Mouse (Mus musculus): ENCODE measurements around the gene Clcn7. TPM values are rescaled to one million over a fixed set of nuclear protein-coding genes. Genes with fewer than 3 reads are reported as not detected.
A peak's percentile ranks its signal among the peaks of the same experiment; 100 is the strongest.

Clcn7 gene
- 26.0 and 27.8 TPM in 2 replicates for polyA plus RNA-seq (2015; fragmentation: Nextera tagmentation; extraction: Ambion mirVana)

GRCm38 (mm10) chr17:25133275-25133698, at the start of gene Clcn7:
Gene Clcn7 (plus strand): TSS chr17:25133391.
- Histone ChIP-seq H3K4me1 (peaks cover 9% of the 10 kb centered on the region), H3K36me3 (peaks cover 15% of the 10 kb centered on the region; the same call in 1 of the 2 replicates), H3K9ac (peak within 1 kb of the TSS; percentile 90), H3K27ac (peak within 1 kb of the TSS; percentile 51; the same call in 1 of the 2 replicates), H3K9me3 (no peaks in the 10 kb centered on the region), H3K27me3 (no peaks in the 10 kb centered on the region), H3K4me2 (peak within 1 kb of the TSS; percentile 80), H3K4me3 (peak within 1 kb of the TSS; percentile 95)
- under 1% methylated on average over 40 of the region's 40 CpGs for WGBS
- ATAC-seq (ENCODE audit: insufficient number of reproducible peaks, insufficient read depth, low FRiP score, low TSS enrichment, low read depth) = peak; percentile 90; the same call in 1 of the 2 replicates

DNA sequence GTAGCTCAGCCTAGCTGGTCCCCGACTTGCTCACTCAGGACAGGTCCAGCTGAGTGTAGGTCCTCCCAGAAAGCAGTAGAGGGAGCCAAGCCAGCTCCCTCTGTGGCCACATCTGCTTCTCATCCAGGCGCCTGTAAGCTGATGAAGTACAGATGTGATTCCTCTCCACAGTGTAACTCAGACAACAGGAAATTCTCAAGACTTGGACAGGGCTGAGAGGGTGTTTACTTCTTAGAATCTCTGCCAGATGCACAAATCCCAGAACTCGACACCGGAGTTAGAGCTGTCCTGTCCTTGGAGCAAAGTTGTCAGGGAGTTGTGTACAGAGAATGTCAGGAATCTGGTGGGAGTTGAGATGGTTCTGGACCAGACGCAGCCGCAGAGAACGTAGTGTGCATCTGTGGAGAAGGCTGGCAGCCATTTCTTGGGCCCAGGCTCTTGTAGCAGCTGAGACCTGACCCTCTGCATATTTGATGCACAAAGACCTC, 49.7 kb upstream of the Clcn7 start, which contains the start of gene Tmem204:
Tmem204 (minus strand) TSS at position 148 of the 488 bp plus-strand sequence.
- Histone ChIP-seq H3K27ac (peak within 1 kb of the TSS; percentile 98), H3K4me1 (peaks cover 70% of the 10 kb centered on the region), H3K4me3 (no peak within 1 kb of the TSS), H3K36me3 (peaks cover 11% of the 10 kb centered on the region), H3K4me2 (peak within 1 kb of the TSS; percentile 25), H3K9me3 (no peaks in the 10 kb centered on the region), H3K27me3 (no peaks in the 10 kb centered on the region), H3K9ac (peak within 1 kb of the TSS; percentile 8; the same call in 1 of the 2 replicates)
- 15% methylated on average over 7 of the region's 7 CpGs for WGBS
- ATAC-seq (ENCODE audit: insufficient number of reproducible peaks, insufficient read depth, low FRiP score, low TSS enrichment, low read depth) = peak; percentile 74

DNA sequence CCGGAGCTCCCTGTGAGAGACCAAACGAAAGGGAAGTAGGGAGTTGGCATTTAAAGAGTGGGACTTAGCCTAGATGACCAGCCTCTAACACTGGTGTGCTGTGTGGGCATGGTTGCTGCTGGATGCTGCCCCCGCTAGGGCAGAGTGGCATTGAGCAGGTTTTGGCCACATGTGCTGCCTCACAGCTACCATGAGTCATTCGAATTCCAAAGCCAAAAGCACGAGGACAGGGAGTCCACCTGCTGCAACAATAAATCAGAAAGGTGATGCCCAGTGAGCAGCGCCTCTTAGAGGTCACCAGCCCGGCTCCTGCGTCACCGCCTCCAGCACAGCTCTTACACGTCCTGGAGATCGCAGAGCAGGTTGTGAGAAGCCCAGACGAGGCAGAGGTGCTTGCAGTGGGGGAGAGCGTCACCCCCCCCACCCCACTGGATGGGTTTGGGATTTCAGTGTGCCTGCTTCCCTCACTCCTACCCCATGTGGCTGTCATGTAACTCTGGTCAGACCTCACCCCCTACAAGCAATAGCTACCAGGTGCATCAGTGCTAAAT, 48.3 kb upstream of the Clcn7 start:
- ATAC-seq (ENCODE audit: insufficient number of reproducible peaks, insufficient read depth, low FRiP score, low TSS enrichment, low read depth) = no peak
- peak overlapping the region; percentile 98 for H3K27ac ChIP-seq
- H3K4me3 ChIP-seq = no peak overlapping the region
- H3K9ac ChIP-seq = no peak overlapping the region
- peaks cover 62% of the 10 kb centered on the region for H3K4me1 ChIP-seq
- H3K36me3 ChIP-seq = peaks cover 23% of the 10 kb centered on the region
- no peaks in the 10 kb centered on the region for H3K9me3 ChIP-seq
- no peaks in the 10 kb centered on the region for H3K27me3 ChIP-seq
- 70% methylated on average over 13 of the region's 13 CpGs for WGBS
- no peak overlapping the region for H3K4me2 ChIP-seq

DNA sequence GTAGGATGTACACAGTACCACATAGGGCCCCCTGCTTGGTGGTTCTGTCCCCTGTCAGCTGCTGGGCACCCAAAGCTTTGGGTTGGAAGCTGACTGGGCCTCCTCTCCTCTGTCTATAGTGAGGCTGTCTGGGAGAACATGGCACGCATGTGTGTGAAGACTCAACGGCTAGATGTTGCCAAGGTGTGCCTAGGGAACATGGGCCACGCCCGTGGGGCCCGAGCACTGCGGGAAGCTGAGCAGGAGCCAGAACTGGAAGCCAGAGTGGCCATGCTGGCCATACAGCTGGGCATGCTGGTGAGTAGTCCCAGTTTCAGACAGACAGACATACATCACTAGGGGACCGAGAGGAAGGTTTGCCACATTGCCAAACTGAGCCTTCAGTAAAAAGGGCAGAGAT, 46.5 kb upstream of the Clcn7 start:
- H3K36me3 ChIP-seq = peaks cover 38% of the 10 kb centered on the region
- H3K4me2 ChIP-seq = no peak overlapping the region
- no peaks in the 10 kb centered on the region for H3K9me3 ChIP-seq
- H3K4me1 ChIP-seq = peaks cover 45% of the 10 kb centered on the region
- no peak overlapping the region for H3K27ac ChIP-seq
- WGBS = 87% methylated on average over 7 of the region's 7 CpGs
- no peak for ATAC-seq (ENCODE audit: insufficient number of reproducible peaks, insufficient read depth, low FRiP score, low TSS enrichment, low read depth)
- H3K9ac ChIP-seq = no peak overlapping the region
- H3K27me3 ChIP-seq = no peaks in the 10 kb centered on the region
- H3K4me3 ChIP-seq = no peak overlapping the region

DNA sequence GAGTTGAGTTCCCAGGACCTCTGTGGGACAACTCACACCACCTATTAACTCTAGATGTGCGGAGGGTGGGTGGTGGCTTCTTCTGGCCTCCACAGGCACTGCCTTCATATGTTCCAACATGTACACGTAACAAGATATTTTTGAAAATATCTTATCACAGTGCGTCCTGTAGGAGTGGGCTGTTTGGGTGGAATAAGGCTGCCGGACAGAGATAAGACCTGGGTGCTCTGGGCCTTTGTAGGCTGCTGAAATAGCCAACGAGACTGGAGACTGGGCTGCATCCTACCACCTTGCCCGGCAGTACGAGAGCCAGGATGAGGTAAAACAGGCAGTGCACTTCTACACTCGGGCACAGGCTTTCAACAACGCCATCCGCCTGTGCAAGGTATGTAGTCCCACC, 44.0 kb upstream of the Clcn7 start:
- Histone ChIP-seq H3K36me3 (peaks cover 60% of the 10 kb centered on the region), H3K27me3 (no peaks in the 10 kb centered on the region), H3K9ac (no peak overlapping the region), H3K27ac (no peak overlapping the region), H3K9me3 (no peaks in the 10 kb centered on the region), H3K4me3 (no peak overlapping the region), H3K4me1 (peaks cover 20% of the 10 kb centered on the region), H3K4me2 (no peak overlapping the region)
- ATAC-seq (ENCODE audit: insufficient number of reproducible peaks, insufficient read depth, low FRiP score, low TSS enrichment, low read depth) = no peak
- WGBS = 92% methylated on average over 10 of the region's 10 CpGs

DNA sequence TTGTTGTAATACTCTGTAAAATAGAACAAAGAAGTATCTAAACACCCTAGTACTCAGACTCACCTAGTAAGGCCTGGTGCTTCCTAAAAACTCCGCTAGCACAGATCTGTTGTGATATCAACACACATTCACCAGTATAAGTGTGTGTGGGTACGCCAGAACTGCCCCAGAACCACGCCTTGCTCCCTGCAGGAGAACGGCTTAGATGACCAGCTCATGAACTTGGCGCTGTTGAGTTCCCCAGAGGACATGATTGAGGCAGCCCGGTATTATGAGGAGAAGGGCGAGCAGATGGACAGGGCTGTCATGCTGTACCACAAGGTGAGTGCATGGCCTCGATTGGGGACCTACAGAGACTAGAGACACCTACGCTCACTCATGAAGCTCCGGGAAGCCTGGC, 42.7 kb upstream of the Clcn7 start:
- ATAC-seq (ENCODE audit: insufficient number of reproducible peaks, insufficient read depth, low FRiP score, low TSS enrichment, low read depth) = no peak
- H3K27me3 ChIP-seq = no peaks in the 10 kb centered on the region
- H3K4me3 ChIP-seq = no peak overlapping the region
- WGBS = 91% methylated on average over 10 of the region's 10 CpGs
- H3K27ac ChIP-seq = no peak overlapping the region
- peaks cover 7% of the 10 kb centered on the region for H3K4me1 ChIP-seq
- no peak overlapping the region for H3K9ac ChIP-seq
- no peaks in the 10 kb centered on the region for H3K9me3 ChIP-seq
- H3K4me2 ChIP-seq = no peak overlapping the region
- peaks cover 73% of the 10 kb centered on the region for H3K36me3 ChIP-seq

DNA sequence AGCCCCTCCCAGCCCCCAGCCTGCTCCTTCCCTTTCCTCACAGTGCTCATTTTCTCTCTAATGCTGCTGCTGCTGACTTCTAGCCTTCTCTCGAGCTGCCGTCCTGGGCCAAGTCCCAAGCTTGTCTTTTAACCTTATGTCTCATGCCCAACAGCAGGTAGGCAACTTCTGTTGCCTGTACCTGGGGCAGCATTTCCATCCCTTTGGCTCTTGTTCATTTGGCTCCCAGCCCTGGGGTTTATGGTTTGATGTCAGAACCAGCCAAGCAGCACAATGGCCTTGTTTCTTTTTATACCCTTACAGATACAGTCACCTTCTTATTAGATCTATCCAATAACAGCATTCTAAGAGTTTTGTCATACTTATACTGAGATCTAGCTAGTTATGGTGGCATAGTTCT, 37.0 kb upstream of the Clcn7 start:
- Histone ChIP-seq H3K4me3 (no peak overlapping the region), H3K4me2 (no peak overlapping the region), H3K4me1 (no peaks in the 10 kb centered on the region), H3K9ac (no peak overlapping the region), H3K27me3 (no peaks in the 10 kb centered on the region), H3K36me3 (peaks cover 86% of the 10 kb centered on the region), H3K9me3 (no peaks in the 10 kb centered on the region), H3K27ac (no peak overlapping the region)
- ATAC-seq (ENCODE audit: insufficient number of reproducible peaks, insufficient read depth, low FRiP score, low TSS enrichment, low read depth) = no peak
- WGBS = 92% methylated on average over 2 of the region's 2 CpGs

- WGBS = 90% methylated on average over 6 of the region's 6 CpGs
- Histone ChIP-seq H3K9me3 (no peaks in the 10 kb centered on the region), H3K4me2 (no peak overlapping the region), H3K4me3 (no peak overlapping the region), H3K27ac (no peak overlapping the region), H3K27me3 (no peaks in the 10 kb centered on the region), H3K4me1 (no peaks in the 10 kb centered on the region), H3K36me3 (peaks cover 87% of the 10 kb centered on the region), H3K9ac (no peak overlapping the region)
- ATAC-seq (ENCODE audit: insufficient number of reproducible peaks, insufficient read depth, low FRiP score, low TSS enrichment, low read depth) = no peak
Measured at GRCm38 (mm10) chr17:25100052-25100451, 33.1 kb upstream of the Clcn7 start.

DNA sequence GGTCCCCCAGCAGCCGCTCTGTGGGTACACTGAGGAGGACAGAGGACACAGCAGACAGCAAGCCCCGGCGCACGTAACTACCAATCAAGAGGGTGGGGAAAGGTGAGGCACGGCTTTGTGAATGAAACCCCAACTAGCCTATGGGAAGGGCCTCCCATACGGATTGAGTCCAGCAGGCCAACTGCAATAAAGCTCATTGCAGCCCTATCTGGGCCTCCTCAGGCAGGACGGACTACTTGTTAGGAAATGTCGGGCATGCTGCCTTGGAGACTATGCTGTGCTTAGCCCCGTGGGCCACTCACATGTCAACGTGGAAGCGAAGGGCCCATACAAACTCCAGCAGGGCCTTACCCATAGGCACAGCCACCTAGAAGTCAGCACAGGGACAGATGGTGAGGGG, 31.9 kb upstream of the Clcn7 start:
- H3K4me1 ChIP-seq = no peaks in the 10 kb centered on the region
- H3K9ac ChIP-seq = no peak overlapping the region
- no peak overlapping the region for H3K27ac ChIP-seq
- no peaks in the 10 kb centered on the region for H3K27me3 ChIP-seq
- H3K4me2 ChIP-seq = no peak overlapping the region
- H3K36me3 ChIP-seq = peaks cover 93% of the 10 kb centered on the region
- no peaks in the 10 kb centered on the region for H3K9me3 ChIP-seq
- ATAC-seq (ENCODE audit: insufficient number of reproducible peaks, insufficient read depth, low FRiP score, low TSS enrichment, low read depth) = no peak
- WGBS = 94% methylated on average over 11 of the region's 11 CpGs
- H3K4me3 ChIP-seq = no peak overlapping the region

DNA sequence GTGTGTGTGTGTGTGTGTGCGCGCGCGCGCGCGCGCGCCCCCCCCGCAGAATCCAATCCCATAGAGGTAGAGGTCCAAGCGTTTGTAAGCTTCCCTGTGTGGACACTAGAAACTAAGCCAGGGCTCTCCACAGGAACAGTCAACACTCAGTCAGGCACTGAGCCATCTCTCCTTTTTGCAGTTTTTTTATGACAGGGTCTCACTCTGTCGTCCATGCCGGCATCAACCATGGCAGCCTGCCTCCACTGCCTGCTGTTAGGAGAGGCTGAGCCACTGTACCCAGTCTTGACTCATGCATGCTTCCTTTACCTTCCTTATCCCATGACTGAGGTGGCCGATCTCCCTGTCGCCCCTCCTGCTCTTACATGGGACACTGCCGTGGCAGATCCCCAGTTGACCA, 25.4 kb upstream of the Clcn7 start:
- Histone ChIP-seq H3K9me3 (no peaks in the 10 kb centered on the region), H3K9ac (no peak overlapping the region), H3K27me3 (no peaks in the 10 kb centered on the region), H3K4me3 (no peak overlapping the region), H3K36me3 (peaks cover 95% of the 10 kb centered on the region), H3K4me2 (no peak overlapping the region), H3K4me1 (no peaks in the 10 kb centered on the region), H3K27ac (no peak overlapping the region)
- no peak for ATAC-seq (ENCODE audit: insufficient number of reproducible peaks, insufficient read depth, low FRiP score, low TSS enrichment, low read depth)
- WGBS = 97% methylated on average over 16 of the region's 16 CpGs

DNA sequence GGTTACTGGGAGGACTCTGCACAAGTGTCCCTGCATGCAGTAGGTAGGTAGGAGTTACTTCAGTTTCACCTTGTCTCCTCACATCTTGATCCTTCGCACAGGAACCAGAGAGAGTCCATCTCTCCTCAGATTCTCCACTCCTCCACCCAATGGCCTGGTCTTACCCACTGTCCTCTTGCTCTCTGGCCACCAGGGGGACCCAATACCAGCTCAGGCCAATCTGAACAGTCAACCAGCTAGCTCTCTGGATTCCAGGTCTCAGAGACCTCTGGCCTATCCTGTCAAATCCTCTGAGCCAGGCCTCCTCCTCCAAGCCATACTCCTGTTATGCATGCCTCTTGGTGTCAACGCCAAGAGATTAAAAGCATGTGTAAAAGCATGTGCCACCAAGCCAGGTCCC, 23.6 kb upstream of the Clcn7 start:
- Histone ChIP-seq H3K9me3 (no peaks in the 10 kb centered on the region), H3K4me2 (no peak overlapping the region), H3K9ac (no peak overlapping the region), H3K4me1 (peaks cover under 1% of the 10 kb centered on the region), H3K27me3 (no peaks in the 10 kb centered on the region), H3K4me3 (no peak overlapping the region), H3K27ac (no peak overlapping the region), H3K36me3 (peaks cover 93% of the 10 kb centered on the region)
- WGBS = 84% methylated on average over 2 of the region's 2 CpGs
- ATAC-seq (ENCODE audit: insufficient number of reproducible peaks, insufficient read depth, low FRiP score, low TSS enrichment, low read depth) = no peak

DNA sequence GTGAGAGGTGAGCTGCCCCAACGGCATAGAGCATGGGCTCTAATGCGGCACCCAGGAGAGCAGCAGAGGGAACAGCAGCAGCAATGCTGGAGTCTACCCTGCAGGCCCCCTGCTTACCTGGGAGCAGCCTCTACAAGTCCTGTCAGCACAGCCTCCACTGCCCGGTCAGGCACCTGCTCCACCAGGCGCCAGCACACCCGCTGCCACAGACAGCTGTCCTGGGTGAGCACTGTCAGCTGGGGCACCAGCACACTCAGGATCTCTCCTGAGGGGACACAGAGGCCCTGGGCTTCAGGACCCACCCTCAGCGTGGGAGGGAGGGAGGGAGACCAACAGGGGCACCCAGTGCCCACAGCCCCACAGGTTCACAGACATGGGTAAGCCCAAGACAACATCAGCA, 22.6 kb upstream of the Clcn7 start:
- Histone ChIP-seq H3K4me1 (peaks cover 6% of the 10 kb centered on the region), H3K27me3 (no peaks in the 10 kb centered on the region), H3K9me3 (no peaks in the 10 kb centered on the region), H3K4me3 (no peak overlapping the region), H3K36me3 (peaks cover 83% of the 10 kb centered on the region), H3K27ac (no peak overlapping the region), H3K9ac (no peak overlapping the region), H3K4me2 (no peak overlapping the region)
- WGBS = 86% methylated on average over 6 of the region's 6 CpGs
- ATAC-seq (ENCODE audit: insufficient number of reproducible peaks, insufficient read depth, low FRiP score, low TSS enrichment, low read depth) = no peak
